Mouse (Mus musculus) layer of hippocampus, adult 9-11 months (tissue): ENCODE data around the gene Tnrc6b.
"Not testable (repeated sequence)": the region's sequence is repeated elsewhere in the genome, so short reads cannot be mapped to it uniquely, and the experiment has no call there.

Experiments used
- DNase-seq: peaks from one replicate; pipeline ENCODE4 v3.0.0; 2022

Tnrc6b gene

GRCm38 (mm10) chr15:80702910-80703309 is 8.2 kb upstream of the Tnrc6b start:
- DNase-seq, result peak; percentile 56

- DNase-seq, result no peak
These were observed 7.6 kb upstream of the Tnrc6b start for GRCm38 (mm10) chr15:80703495-80703894.

GRCm38 (mm10) chr15:80704267-80704666 is 6.8 kb upstream of the Tnrc6b start:
- peak; percentile 71 for DNase-seq

GRCm38 (mm10) chr15:80705828-80706549 is 5.1 kb upstream of the Tnrc6b start:
- peak; percentile 65 for DNase-seq

GRCm38 (mm10) chr15:80706596-80706995 is 4.5 kb upstream of the Tnrc6b start:
- no peak for DNase-seq

- DNase-seq, result peak; percentile 38
These were observed 4.0 kb upstream of the Tnrc6b start for GRCm38 (mm10) chr15:80707088-80707487.

GRCm38 (mm10) chr15:80709593-80709992 is 1.5 kb upstream of the Tnrc6b start:
- peak; percentile 85 for DNase-seq

GRCm38 (mm10) chr15:80710257-80710607 is 881 bp upstream of the Tnrc6b start:
- DNase-seq, result no peak

- DNase-seq, result peak; percentile 62
These were observed 463 bp downstream of the Tnrc6b start for GRCm38 (mm10) chr15:80711401-80712151.

GRCm38 (mm10) chr15:80714299-80714698 is 3.2 kb downstream of the Tnrc6b start:
- DNase-seq, result no peak

- no peak for DNase-seq
These were observed 5.6 kb downstream of the Tnrc6b start for GRCm38 (mm10) chr15:80716631-80717135.

- DNase-seq, result peak; percentile 42
These were observed 6.3 kb downstream of the Tnrc6b start for GRCm38 (mm10) chr15:80717431-80717830.

- no peak for DNase-seq
These were observed 9.1 kb downstream of the Tnrc6b start for GRCm38 (mm10) chr15:80720249-80720648.

- DNase-seq, result no peak
These were observed 10.7 kb downstream of the Tnrc6b start for GRCm38 (mm10) chr15:80721861-80722260.

- no peak for DNase-seq
These were observed 11.3 kb downstream of the Tnrc6b start for GRCm38 (mm10) chr15:80722366-80722765.

GRCm38 (mm10) chr15:80729477-80729876 is 18.4 kb downstream of the Tnrc6b start:
- DNase-seq, result no peak

GRCm38 (mm10) chr15:80731043-80731442 is 19.9 kb downstream of the Tnrc6b start:
- no peak for DNase-seq

GRCm38 (mm10) chr15:80731511-80731910 is 20.4 kb downstream of the Tnrc6b start:
- no peak for DNase-seq

GRCm38 (mm10) chr15:80732266-80733030 is 21.3 kb downstream of the Tnrc6b start:
- no peak for DNase-seq

GRCm38 (mm10) chr15:80735300-80735699 is 24.2 kb downstream of the Tnrc6b start:
- DNase-seq, result no peak

GRCm38 (mm10) chr15:80735708-80736107 is 24.6 kb downstream of the Tnrc6b start:
- not testable (repeated sequence) for DNase-seq

- DNase-seq, result no peak
These were observed 25.4 kb downstream of the Tnrc6b start for GRCm38 (mm10) chr15:80736553-80736952.

- DNase-seq, result no peak
These were observed 27.1 kb downstream of the Tnrc6b start for GRCm38 (mm10) chr15:80738244-80738643.
